Mouse (Mus musculus) midbrain, embryonic 13.5 days (tissue): ENCODE data around the gene Bgn. TPM values are rescaled to one million over a fixed set of nuclear protein-coding genes. Genes with fewer than 3 reads are reported as not detected.
"Not testable (repeated sequence)": the region's sequence is repeated elsewhere in the genome, so short reads cannot be mapped to it uniquely, and the experiment has no call there.

ENCODE experiments used
- ATAC-seq: fragments of 200-750 bp; cut with Nextera tagmentation; 2 replicates; pipeline ENCODE4 v1.8.0; 2017; ENCODE audit warnings: mild to moderate bottlenecking, moderate TSS enrichment, moderate library complexity
- H3K27ac ChIP-seq: fragments of 300-500 bp; sonication (generic); 2 replicates; pipeline ENCODE4 v1.5.1; 2015; ENCODE audit warnings: inconsistent platforms, mild to moderate bottlenecking, moderate library complexity
- H3K27me3 ChIP-seq: fragments of 300-500 bp; sonication (generic); 2 replicates; pipeline ENCODE4 v1.6.1; 2015; ENCODE audit warnings: mild to moderate bottlenecking, inconsistent platforms
- H3K36me3 ChIP-seq: fragments of 300-500 bp; sonication (generic); 2 replicates; pipeline ENCODE4 v1.6.1; 2015; ENCODE audit warnings: mild to moderate bottlenecking, inconsistent platforms
- H3K4me1 ChIP-seq: fragments of 300-500 bp; sonication (generic); replicated peaks from 2 replicates; pipeline ENCODE4 v1.6.1; 2015; ENCODE audit warnings: inconsistent platforms
- H3K4me2 ChIP-seq: fragments of 300-500 bp; sonication (generic); replicated peaks from 2 replicates; pipeline ENCODE4 v1.6.1; 2015; ENCODE audit warnings: moderate library complexity, mild to moderate bottlenecking, inconsistent platforms
- H3K4me3 ChIP-seq: fragments of 300-500 bp; sonication (generic); replicated peaks from 2 replicates; pipeline ENCODE4 v1.5.1; 2015; ENCODE audit warnings: mild to moderate bottlenecking, inconsistent platforms
- H3K9ac ChIP-seq: fragments of 300-500 bp; sonication (generic); replicated peaks from 2 replicates; pipeline ENCODE4 v1.6.1; 2015; ENCODE audit warnings: mild to moderate bottlenecking, inconsistent platforms
- H3K9me3 ChIP-seq: fragments of 300-500 bp; sonication (generic); 2 replicates; pipeline ENCODE4 v1.6.1; 2016; ENCODE audit warnings: mild to moderate bottlenecking, inconsistent platforms
- WGBS: fragments of 180-500 bp; shearing (Covaris S2); methylation state at CpG from one replicate; pipeline ENCODE4 v1.1.7; 2015; 5-methylcytosine and 5-hydroxymethylcytosine counted together
- polyA plus RNA-seq: library from polyadenylated mRNA; unstranded; fragments of >200 nt; fragmentation: Nextera tagmentation; extraction: Ambion mirVana; gene quantifications from 2 replicates; pipeline ENCODE4 v1.2.1, GENCODE M21; 2015

The Bgn gene
- polyA plus RNA-seq, 1 experiment from 2014 or later, result 21.2 TPM

- ATAC-seq, result 0 out of 2 replicates have a peak, but pooled peaks have one; percentile 60
- not testable (repeated sequence) for H3K27ac ChIP-seq, H3K9me3 ChIP-seq, H3K27me3 ChIP-seq, H3K4me3 ChIP-seq, H3K9ac ChIP-seq, H3K4me1 ChIP-seq, H3K36me3 ChIP-seq, H3K4me2 ChIP-seq
- whole genome bisulfite sequencing, result 29% methylated on average over 2 of the region's 2 CpGs
Measured at GRCm38 (mm10) chrX:73493567-73493966, 10.2 kb downstream of the Bgn start.

- 91% methylated on average over 4 of the region's 4 CpGs for WGBS
- Histone ChIP-seq H3K27me3 (0 out of 2 replicates have a peak, but pooled peaks cover 3% of the 10 kb centered on the region), H3K4me3 (no peak overlapping the region), H3K4me2 (no peak overlapping the region), H3K9me3 (no peaks in the 10 kb centered on the region), H3K4me1 (no peaks in the 10 kb centered on the region), H3K27ac (no peak overlapping the region), H3K36me3 (no peaks in the 10 kb centered on the region), H3K9ac (no peak overlapping the region)
- ATAC-seq, result no peak
Measured at GRCm38 (mm10) chrX:73496746-73497145, 13.3 kb downstream of the Bgn start.

GRCm38 (mm10) chrX:73505130-73505735, 21.8 kb downstream of the Bgn start:
- H3K9me3 ChIP-seq, result no peaks in the 10 kb centered on the region
- H3K27me3 ChIP-seq, result peaks cover 16% of the 10 kb centered on the region
- H3K9ac ChIP-seq, result no peak overlapping the region
- H3K4me2 ChIP-seq, result no peak overlapping the region
- 73% methylated on average over 5 of the region's 5 CpGs for WGBS
- H3K4me3 ChIP-seq, result no peak overlapping the region
- H3K36me3 ChIP-seq, result no peaks in the 10 kb centered on the region
- H3K27ac ChIP-seq, result no peak overlapping the region
- ATAC-seq, result no peak
- H3K4me1 ChIP-seq, result no peaks in the 10 kb centered on the region

- H3K4me3 ChIP-seq, result no peak overlapping the region
- no peak overlapping the region for H3K9ac ChIP-seq
- H3K4me1 ChIP-seq, result no peaks in the 10 kb centered on the region
- H3K9me3 ChIP-seq, result no peaks in the 10 kb centered on the region
- WGBS, result 81% methylated on average over 4 of the region's 4 CpGs
- no peak for ATAC-seq
- H3K27ac ChIP-seq, result no peak overlapping the region
- H3K27me3 ChIP-seq, result peaks cover 14% of the 10 kb centered on the region
- no peaks in the 10 kb centered on the region for H3K36me3 ChIP-seq
- H3K4me2 ChIP-seq, result no peak overlapping the region
Measured at GRCm38 (mm10) chrX:73506577-73506976, 23.2 kb downstream of the Bgn start.

- Histone ChIP-seq H3K9ac (no peak overlapping the region), H3K9me3 (no peaks in the 10 kb centered on the region), H3K4me2 (no peak overlapping the region), H3K4me1 (no peaks in the 10 kb centered on the region), H3K27ac (no peak overlapping the region), H3K27me3 (peaks cover under 1% of the 10 kb centered on the region), H3K36me3 (no peaks in the 10 kb centered on the region), H3K4me3 (no peak overlapping the region)
- 82% methylated on average over 3 of the region's 3 CpGs for WGBS
- no peak for ATAC-seq
Measured at GRCm38 (mm10) chrX:73509209-73509608, 25.8 kb downstream of the Bgn start.

- no peak for ATAC-seq
- H3K9me3 ChIP-seq, result no peaks in the 10 kb centered on the region
- no peaks in the 10 kb centered on the region for H3K27me3 ChIP-seq
- H3K4me1 ChIP-seq, result 0 out of 2 replicates have a peak, but pooled peaks cover 2% of the 10 kb centered on the region
- no peak overlapping the region for H3K9ac ChIP-seq
- no peak overlapping the region for H3K27ac ChIP-seq
- H3K36me3 ChIP-seq, result no peaks in the 10 kb centered on the region
- no peak overlapping the region for H3K4me2 ChIP-seq
- H3K4me3 ChIP-seq, result no peak overlapping the region
- WGBS, result 41% methylated on average over 3 of the region's 3 CpGs
Measured at GRCm38 (mm10) chrX:73512904-73513303, 29.5 kb downstream of the Bgn start.

GRCm38 (mm10) chrX:73516556-73516955, 33.2 kb downstream of the Bgn start:
- H3K4me2 ChIP-seq, result no peak overlapping the region
- WGBS, result 65% methylated on average over 4 of the region's 4 CpGs
- no peak overlapping the region for H3K4me3 ChIP-seq
- ATAC-seq, result no peak
- H3K4me1 ChIP-seq, result 0 out of 2 replicates have a peak, but pooled peaks cover 2% of the 10 kb centered on the region
- H3K36me3 ChIP-seq, result no peaks in the 10 kb centered on the region
- H3K27ac ChIP-seq, result no peak overlapping the region
- H3K27me3 ChIP-seq, result no peaks in the 10 kb centered on the region
- no peak overlapping the region for H3K9ac ChIP-seq
- H3K9me3 ChIP-seq, result no peaks in the 10 kb centered on the region

- Histone ChIP-seq H3K9ac (no peak overlapping the region), H3K36me3 (no peaks in the 10 kb centered on the region), H3K4me2 (no peak overlapping the region), H3K9me3 (no peaks in the 10 kb centered on the region), H3K27me3 (no peaks in the 10 kb centered on the region), H3K4me1 (0 out of 2 replicates have a peak, but pooled peaks cover 2% of the 10 kb centered on the region), H3K4me3 (no peak overlapping the region), H3K27ac (no peak overlapping the region)
- peak; percentile 27; the same call in 1 of the 2 replicates for ATAC-seq
Measured at GRCm38 (mm10) chrX:73517060-73517600, 33.7 kb downstream of the Bgn start.

- no peak overlapping the region for H3K9ac ChIP-seq
- no peak overlapping the region for H3K4me3 ChIP-seq
- no peak overlapping the region for H3K4me2 ChIP-seq
- ATAC-seq, result no peak
- H3K27me3 ChIP-seq, result no peaks in the 10 kb centered on the region
- H3K4me1 ChIP-seq, result 0 out of 2 replicates have a peak, but pooled peaks cover 4% of the 10 kb centered on the region
- H3K9me3 ChIP-seq, result no peaks in the 10 kb centered on the region
- 82% methylated on average over 3 of the region's 3 CpGs for WGBS
- H3K27ac ChIP-seq, result no peak overlapping the region
- H3K36me3 ChIP-seq, result no peaks in the 10 kb centered on the region
Measured at GRCm38 (mm10) chrX:73520692-73521091, 37.3 kb downstream of the Bgn start.

GRCm38 (mm10) chrX:73524318-73525222, 41.2 kb downstream of the Bgn start:
- Histone ChIP-seq H3K27ac (peak overlapping the region; percentile 47; the same call in 1 of the 2 replicates), H3K4me2 (no peak overlapping the region), H3K36me3 (no peaks in the 10 kb centered on the region), H3K9ac (no peak overlapping the region), H3K4me3 (no peak overlapping the region), H3K9me3 (no peaks in the 10 kb centered on the region), H3K27me3 (no peaks in the 10 kb centered on the region), H3K4me1 (0 out of 2 replicates have a peak, but pooled peaks cover 2% of the 10 kb centered on the region)
- peak; percentile 92 for ATAC-seq
- WGBS, result 47% methylated on average over 9 of the region's 9 CpGs

- Histone ChIP-seq H3K27ac (peak overlapping the region; percentile 35; the same call in 1 of the 2 replicates), H3K4me3 (no peak overlapping the region), H3K9ac (no peak overlapping the region), H3K9me3 (no peaks in the 10 kb centered on the region), H3K4me2 (no peak overlapping the region), H3K27me3 (no peaks in the 10 kb centered on the region), H3K36me3 (no peaks in the 10 kb centered on the region), H3K4me1 (0 out of 2 replicates have a peak, but pooled peaks cover 2% of the 10 kb centered on the region)
- peak; percentile 22 for ATAC-seq
- WGBS, result 72% methylated on average over 9 of the region's 9 CpGs
Measured at GRCm38 (mm10) chrX:73525223-73526140, 42.1 kb downstream of the Bgn start.
